In genomic region chr5:28955036-28955435, GRCm38 (mm10) we compare ENCODE assay signal across 8 mouse cellular contexts.
DNase-seq lines count a peak whose midpoint lies in the region.

No protein-coding gene starts in this region.

- intact Hi-C loops in heart, postnatal 10 days (cut with DNase I): no loop called here
- intact Hi-C loops in heart, postnatal 25 days (cut with DNase I): no loop called here
- intact Hi-C loops in gastrocnemius, postnatal 14 days (cut with DNase I; ENCODE audit: low total_unique reads): no loop called here

- DNase-seq in heart, postnatal 10 days: peak; percentile 42 to 66
- DNase-seq in heart, postnatal 25 days (ENCODE audit: low spot score): no peak
- DNase-seq in urinary bladder, postnatal 14 days (ENCODE audit: low spot score): peak; percentile 38
- no peak for DNase-seq in urinary bladder, postnatal 4 days (ENCODE audit: low spot score in 2 of 2)
- DNase-seq in hindlimb bud, embryonic 11.5 days (ENCODE audit: extremely low spot score, low read depth, low spot score): peak; percentile 37
- DNase-seq in left cerebral cortex, adult 11 months (ENCODE audit: low spot score): no peak
- DNase-seq in B cell, adult 2 months: no peak
- no peak for DNase-seq in gastrocnemius, postnatal 14 days

Comparison
In these comparisons a context has a peak if more than half of its experiments do, and no peak if none do; other contexts are left out.
1. DNase-seq: peak in heart, postnatal 10 days (2 of 2), urinary bladder, postnatal 14 days (single experiment) and hindlimb bud, embryonic 11.5 days (single experiment); none in heart, postnatal 25 days (single experiment), urinary bladder, postnatal 4 days (0 of 2), left cerebral cortex, adult 11 months (single experiment), B cell, adult 2 months (0 of 2) and gastrocnemius, postnatal 14 days (single experiment).